Mouse (Mus musculus) brain, embryonic 14.5 days (tissue): ENCODE data around the gene Zfp423.

Experiments used
- CTCF ChIP-seq: fragments of 200-500 bp; IDR thresholded peaks from 2 replicates; pipeline ENCODE4 v1.5.1; 2012; ENCODE audit warnings: inconsistent platforms, mild to moderate bottlenecking, moderate library complexity, borderline replicate concordance; ENCODE audit not compliant: insufficient read depth, insufficient read length; ENCODE audit errors: extremely low read depth
- POLR2A ChIP-seq: fragments of 200-500 bp; IDR thresholded peaks from 2 replicates; pipeline ENCODE4 v1.6.1; 2012; ENCODE audit warnings: mild to moderate bottlenecking, inconsistent platforms, borderline replicate concordance; ENCODE audit not compliant: poor library complexity, insufficient read depth, insufficient read length, severe bottlenecking; ENCODE audit errors: extremely low read depth

DNA sequence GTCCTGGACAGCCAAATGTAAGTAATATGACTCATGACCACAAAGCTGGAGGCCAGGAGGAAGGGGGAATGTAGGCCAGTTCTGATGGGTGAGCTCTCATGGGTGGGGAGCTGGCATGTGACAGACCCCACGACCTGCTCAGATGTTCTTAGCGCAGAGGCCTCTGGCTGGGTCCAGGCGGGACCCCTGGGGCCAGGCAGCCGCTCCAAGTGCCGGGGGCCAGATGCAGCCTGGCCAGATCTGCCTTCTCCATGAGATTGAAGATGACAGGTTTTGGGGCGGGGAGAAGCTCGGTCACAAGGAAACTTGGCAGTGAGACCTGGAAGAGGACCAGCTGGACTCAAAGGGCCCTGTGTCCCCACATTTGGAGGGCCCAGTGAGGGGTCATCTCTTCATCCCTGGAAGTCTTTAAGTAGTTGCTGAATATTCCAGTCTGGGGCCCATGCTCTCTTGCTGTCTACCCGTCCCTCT, 257.3 kb downstream of the Zfp423 start:
- TF ChIP-seq CTCF = no peak
- no peak for TF ChIP-seq POLR2A
